ENCODE assay signal across 23 mouse cellular contexts in genomic region chr2:102733128-102733527, GRCm38 (mm10).
A peak's percentile ranks its signal among the peaks of the same experiment; 100 is the strongest.
DNase-seq lines count a peak whose midpoint lies in the region; ATAC-seq and TF ChIP-seq lines count a peak whose summit lies in the region.
"Had no signal": no experiment of that assay in that cellular context is flagged by ENCODE, and none has a peak within 500 bp of the region (broad histone marks: within the 10 kb centered on the region; RNA-seq: fewer than 3 reads in every experiment).

No protein-coding gene starts in this region.

- H3K9me3 ChIP-seq in lung, postnatal 0 days (ENCODE audit: low read length): no peaks in the 10 kb centered on the region
- H3K9me3 ChIP-seq in limb, embryonic 14.5 days (ENCODE audit: control insufficient read depth, low read length): no peaks in the 10 kb centered on the region
- H3K9me3 ChIP-seq: G1E; heart, embryonic 15.5 days; liver, embryonic 13.5 days; midbrain, embryonic 12.5 days; neural tube, embryonic 12.5 days had no signal

- H3K36me3 ChIP-seq in lung, postnatal 0 days (ENCODE audit: insufficient read depth, low read length): no peaks in the 10 kb centered on the region
- no peaks in the 10 kb centered on the region for H3K36me3 ChIP-seq in limb, embryonic 14.5 days (ENCODE audit: control insufficient read depth, insufficient read depth, low read length)
- H3K36me3 ChIP-seq: G1E; heart, embryonic 15.5 days; liver, embryonic 13.5 days; midbrain, embryonic 12.5 days had no signal

- TF ChIP-seq POLR2A in lung, adult 2 months (IDR thresholded peaks at IDR 0.05; ENCODE audit: borderline replicate concordance, extremely low read depth, low read depth, low read length): no peak
- no peak for TF ChIP-seq POLR2A in limb, embryonic 14.5 days (IDR thresholded peaks at IDR 0.05; ENCODE audit: borderline replicate concordance, extremely low read depth, insufficient read depth, insufficient read length)

- H3K9ac ChIP-seq in lung, postnatal 0 days (replicated peaks; ENCODE audit: low read depth): no peak overlapping the region
- H3K9ac ChIP-seq in limb, embryonic 14.5 days (ENCODE audit: low read depth, low read length, severe bottlenecking): no peak overlapping the region
- H3K9ac ChIP-seq: heart, embryonic 15.5 days; liver, embryonic 13.5 days; midbrain, embryonic 12.5 days; neural tube, embryonic 12.5 days had no signal

- no peaks in the 10 kb centered on the region for H3K27me3 ChIP-seq in lung, postnatal 0 days (replicated peaks; ENCODE audit: insufficient read depth, low read length)
- H3K27me3 ChIP-seq in limb, embryonic 14.5 days (ENCODE audit: control insufficient read depth, insufficient read depth, low read length): no peaks in the 10 kb centered on the region
- H3K27me3 ChIP-seq: heart, embryonic 15.5 days; liver, embryonic 13.5 days; midbrain, embryonic 12.5 days; neural tube, embryonic 12.5 days had no signal

- H3K4me1 ChIP-seq in lung, postnatal 0 days (ENCODE audit: insufficient read depth, low read depth, low read length): no peaks in the 10 kb centered on the region
- no peaks in the 10 kb centered on the region for H3K4me1 ChIP-seq in lung, adult 2 months (ENCODE audit: control insufficient read depth, insufficient read depth, low read length)
- peaks cover 24% of the 10 kb centered on the region for H3K4me1 ChIP-seq in limb, embryonic 14.5 days (ENCODE audit: control insufficient read depth, insufficient read depth, low read length)
- H3K4me1 ChIP-seq: heart, embryonic 15.5 days had no signal

- no peak for TF ChIP-seq CTCF in lung, postnatal 0 days (IDR thresholded peaks at IDR 0.05)
- TF ChIP-seq CTCF in lung, adult 2 months (IDR thresholded peaks at IDR 0.05; ENCODE audit: insufficient read depth, low read length): no peak

- H3K4me2 ChIP-seq in lung, postnatal 0 days (replicated peaks; ENCODE audit: low read depth, low read length): no peak overlapping the region
- no peak overlapping the region for H3K4me2 ChIP-seq in limb, embryonic 14.5 days (replicated peaks; ENCODE audit: low read depth, low read length, severe bottlenecking)
- H3K4me2 ChIP-seq: heart, embryonic 15.5 days; liver, embryonic 13.5 days; midbrain, embryonic 12.5 days; neural tube, embryonic 12.5 days had no signal

- H3K4me3 ChIP-seq in lung, postnatal 0 days (ENCODE audit: low read depth, low read length): no peak overlapping the region
- no peak overlapping the region for H3K4me3 ChIP-seq in lung, adult 2 months (replicated peaks; ENCODE audit: extremely low read depth, low read depth, low read length)
- no peak overlapping the region for H3K4me3 ChIP-seq in limb, embryonic 14.5 days (replicated peaks; ENCODE audit: low read length)
- H3K4me3 ChIP-seq: heart, adult 2 months; heart, embryonic 15.5 days; liver, embryonic 13.5 days; midbrain, embryonic 12.5 days; neural tube, embryonic 12.5 days had no signal

- peak; percentile 52 for ATAC-seq in lung, postnatal 0 days
- ATAC-seq in activated CD4-positive, CD25-positive, alpha-beta regulatory T cell, adult 4 months: peak; percentile 68
- peak; percentile 37; the same call in 1 of the 2 replicates for ATAC-seq in limb, embryonic 14.5 days (ENCODE audit: low FRiP score, low read depth)
- ATAC-seq: hindbrain, embryonic 16.5 days had no signal

- TF ChIP-seq EP300 in lung, postnatal 0 days (IDR thresholded peaks at IDR 0.05): 0 out of 2 replicates have a peak, but pooled peaks have one; percentile 29

- 64% methylated on average over 4 of the region's 4 CpGs for WGBS in lung, postnatal 0 days
- 71% methylated on average over 4 of the region's 4 CpGs for whole genome bisulfite sequencing in lung, adult 2 months
- 63% methylated on average over 4 of the region's 4 CpGs for WGBS in limb, embryonic 14.5 days

- DNase-seq in lung, postnatal 0 days (ENCODE audit: low spot score): peak; percentile 24
- DNase-seq in lung, adult 2 months: no peak
- peak; percentile 69 for DNase-seq in limb, embryonic 14.5 days (ENCODE audit: low spot score)
- DNase-seq in cerebellum, adult 11-12 months: no peak
- no peak for DNase-seq in left cerebral cortex, adult 9 months (ENCODE audit: low spot score in 2 of 2)
- DNase-seq in urinary bladder, postnatal 10 days (ENCODE audit: low spot score): no peak
- DNase-seq: adrenal gland, postnatal 25 days; cerebellum, adult 11 months; cerebellum, postnatal 25 days; gastrocnemius, postnatal 14 days; heart, adult 2 months; heart, postnatal 4 days; kidney, adult 18-20 months; layer of hippocampus, postnatal 36 days; liver, embryonic 13.5 days had no signal

- H3K27ac ChIP-seq in lung, postnatal 0 days (ENCODE audit: low read length): no peak overlapping the region
- H3K27ac ChIP-seq in limb, embryonic 14.5 days (replicated peaks; ENCODE audit: low read depth, low read length): no peak overlapping the region
- H3K27ac ChIP-seq: heart, adult 2 months; heart, embryonic 15.5 days; kidney, postnatal 0 days; liver, embryonic 13.5 days; midbrain, embryonic 12.5 days; neural tube, embryonic 12.5 days; stomach, postnatal 0 days had no signal

Comparison
In these comparisons a context has a peak if more than half of its experiments do, and no peak if none do; other contexts are left out.
1. DNase-seq: peak in lung, postnatal 0 days (single experiment) and limb, embryonic 14.5 days (single experiment); none in lung, adult 2 months (single experiment), cerebellum, adult 11-12 months (single experiment), left cerebral cortex, adult 9 months (0 of 2) and urinary bladder, postnatal 10 days (single experiment).
2. Peak in every context shown above with its lines, with median percentiles within 50 percentile points of each other: ATAC-seq.